Mouse (Mus musculus): ENCODE measurements around the gene Ntng2.

Ntng2 gene

GRCm38 (mm10) chr2:29252599-29253204, at the start of gene Ntng2:
Gene Ntng2 (minus strand): TSS chr2:29253005.
- no peak for DNase-seq

- no peak for DNase-seq
Observed at GRCm38 (mm10) chr2:29295557-29295956, 42.8 kb upstream of the Ntng2 start.

GRCm38 (mm10) chr2:29287651-29288050, 34.8 kb upstream of the Ntng2 start:
- DNase-seq = no peak

- DNase-seq = no peak
Observed at GRCm38 (mm10) chr2:29277703-29278121, 24.9 kb upstream of the Ntng2 start.

GRCm38 (mm10) chr2:29271803-29272518, 19.2 kb upstream of the Ntng2 start:
- DNase-seq = no peak

GRCm38 (mm10) chr2:29271098-29271497, 18.3 kb upstream of the Ntng2 start:
- no peak for DNase-seq

GRCm38 (mm10) chr2:29266810-29267209, 14.0 kb upstream of the Ntng2 start:
- peak; percentile 45 for DNase-seq

- DNase-seq = no peak
Observed at GRCm38 (mm10) chr2:29262436-29262915, 9.7 kb upstream of the Ntng2 start.

GRCm38 (mm10) chr2:29261126-29261525, 8.3 kb upstream of the Ntng2 start:
- DNase-seq = no peak

GRCm38 (mm10) chr2:29253205-29253865, 530 bp upstream of the Ntng2 start:
- DNase-seq = no peak

GRCm38 (mm10) chr2:29252059-29252598, 676 bp downstream of the Ntng2 start:
- no peak for DNase-seq

- DNase-seq = no peak
Observed at GRCm38 (mm10) chr2:29251095-29252058, 1.4 kb downstream of the Ntng2 start.

GRCm38 (mm10) chr2:29250263-29251094, 2.3 kb downstream of the Ntng2 start:
- no peak for DNase-seq

GRCm38 (mm10) chr2:29249852-29250251, 3.0 kb downstream of the Ntng2 start:
- no peak for DNase-seq

GRCm38 (mm10) chr2:29248551-29248950, 4.3 kb downstream of the Ntng2 start:
- no peak for DNase-seq

GRCm38 (mm10) chr2:29247386-29247785, 5.4 kb downstream of the Ntng2 start:
- no peak for DNase-seq

GRCm38 (mm10) chr2:29246891-29247290, 5.9 kb downstream of the Ntng2 start:
- DNase-seq = no peak

GRCm38 (mm10) chr2:29246275-29246674, 6.5 kb downstream of the Ntng2 start:
- DNase-seq = no peak

- DNase-seq = no peak
Observed at GRCm38 (mm10) chr2:29245341-29245779, 7.4 kb downstream of the Ntng2 start.

GRCm38 (mm10) chr2:29239329-29239728, 13.5 kb downstream of the Ntng2 start:
- no peak for DNase-seq

GRCm38 (mm10) chr2:29237623-29238022, 15.2 kb downstream of the Ntng2 start:
- DNase-seq = peak; percentile 93

Data from cerebellum, adult 9-10 months (tissue).